Mouse (Mus musculus) hindbrain, embryonic 13.5 days (tissue): ENCODE results near the gene Oxgr1. TPM values are rescaled to one million over a fixed set of nuclear protein-coding genes. Genes with fewer than 3 reads are reported as not detected.
"Not testable (repeated sequence)": the region's sequence is repeated elsewhere in the genome, so short reads cannot be mapped to it uniquely, and the experiment has no call there.

Source experiments
- ATAC-seq: fragments of 200-750 bp; cut with Nextera tagmentation; 2 replicates; pipeline ENCODE4 v1.8.0; 2017; ENCODE audit warnings: moderate TSS enrichment; ENCODE audit not compliant: low FRiP score
- H3K27ac ChIP-seq: fragments of 300-500 bp; sonication (generic); 2 replicates; pipeline ENCODE4 v1.5.1; 2015; ENCODE audit warnings: inconsistent platforms, mild to moderate bottlenecking, moderate library complexity
- H3K27me3 ChIP-seq: fragments of 300-500 bp; sonication (generic); 2 replicates; pipeline ENCODE4 v1.6.1; 2015; ENCODE audit warnings: mild to moderate bottlenecking, inconsistent platforms
- H3K36me3 ChIP-seq: fragments of 300-500 bp; sonication (generic); 2 replicates; pipeline ENCODE4 v1.6.1; 2015; ENCODE audit warnings: mild to moderate bottlenecking, inconsistent platforms
- H3K4me1 ChIP-seq: fragments of 300-500 bp; sonication (generic); replicated peaks from 2 replicates; pipeline ENCODE4 v1.6.1; 2015; ENCODE audit warnings: inconsistent platforms
- H3K4me2 ChIP-seq: fragments of 300-500 bp; sonication (generic); 2 replicates; pipeline ENCODE4 v1.6.1; 2015; ENCODE audit warnings: inconsistent platforms, mild to moderate bottlenecking, moderate library complexity
- H3K4me3 ChIP-seq: fragments of 300-500 bp; sonication (generic); 2 replicates; pipeline ENCODE4 v1.5.1; 2015; ENCODE audit warnings: mild to moderate bottlenecking, inconsistent platforms
- H3K9ac ChIP-seq: fragments of 300-500 bp; sonication (generic); 2 replicates; pipeline ENCODE4 v1.6.1; 2015; ENCODE audit warnings: mild to moderate bottlenecking, inconsistent platforms
- H3K9me3 ChIP-seq: fragments of 300-500 bp; sonication (generic); 2 replicates; pipeline ENCODE4 v1.6.1; 2016; ENCODE audit warnings: inconsistent platforms
- WGBS: fragments of 180-500 bp; shearing (Covaris S2); methylation state at CpG from one replicate; pipeline ENCODE4 v1.1.7; 2015; 5-methylcytosine and 5-hydroxymethylcytosine counted together
- polyA plus RNA-seq: library from polyadenylated mRNA; unstranded; fragments of >200 nt; fragmentation: Nextera tagmentation; extraction: Ambion mirVana; gene quantifications from 2 replicates; pipeline ENCODE4 v1.2.1, GENCODE M21; 2015

Gene Oxgr1
- polyA plus RNA-seq, 1 experiment from 2014 or later: not detected

DNA sequence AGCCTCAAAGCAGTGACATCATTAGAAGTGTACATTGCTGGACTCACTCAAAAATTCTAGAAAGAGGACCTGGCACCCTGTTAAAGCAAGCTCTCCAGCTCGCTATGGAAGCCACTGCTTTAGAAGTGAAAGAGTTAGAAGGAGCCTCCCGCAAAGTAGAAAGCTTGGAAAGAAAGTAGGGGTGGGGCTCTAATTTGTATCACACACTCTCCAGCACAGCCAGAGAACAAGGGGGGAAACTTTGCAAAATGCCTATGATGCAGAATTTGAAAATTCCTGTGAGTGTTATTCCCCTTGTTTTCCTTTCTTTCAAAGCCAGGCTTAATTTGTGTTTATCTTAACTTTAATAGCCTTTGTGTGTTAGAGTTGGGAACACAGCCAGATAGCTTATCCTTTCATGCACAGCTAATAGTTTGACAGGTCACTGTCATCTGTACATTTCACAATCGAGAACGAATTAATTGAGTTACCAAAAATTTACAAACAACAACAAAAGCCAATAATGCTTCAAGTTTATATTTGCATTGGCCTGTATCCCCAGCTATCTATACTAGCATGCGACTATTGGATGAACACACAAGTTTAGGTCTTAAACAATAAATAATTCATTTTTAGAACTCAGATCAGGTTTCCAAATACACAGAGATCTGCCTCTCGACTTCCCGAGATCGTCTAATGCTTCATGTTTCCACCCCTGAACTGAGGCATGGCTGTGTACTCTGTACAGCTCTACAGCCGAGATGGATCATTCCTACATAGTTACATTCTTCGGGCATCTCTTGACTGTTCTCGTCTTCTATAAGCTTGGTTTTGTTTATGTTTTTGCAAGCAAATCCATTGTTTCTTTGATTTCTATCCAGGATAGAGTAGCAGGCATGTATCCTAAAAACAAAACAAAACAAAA lies 32.0 kb downstream of the Oxgr1 start:
- no peak overlapping the region for H3K4me2 ChIP-seq
- no peak for ATAC-seq

DNA sequence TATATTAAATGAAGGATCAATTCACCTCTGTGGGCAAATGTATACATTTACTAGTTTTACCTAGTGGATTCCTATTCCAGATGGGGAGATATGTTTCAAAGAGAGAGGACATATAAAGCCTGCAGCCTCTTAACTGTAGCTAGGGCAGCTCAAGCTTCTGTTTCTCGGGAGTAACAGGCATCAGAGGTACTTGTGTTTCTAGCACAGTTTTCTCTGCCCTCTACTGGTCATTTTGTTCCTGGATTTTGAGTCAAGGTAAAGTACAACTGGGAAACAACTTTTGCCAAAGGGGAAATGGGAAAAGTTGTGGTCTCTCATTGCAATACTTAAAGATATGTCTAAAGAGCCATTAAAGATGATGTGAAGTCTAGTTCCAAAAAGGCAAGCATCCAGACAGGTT lies 37.1 kb downstream of the Oxgr1 start:
- Histone ChIP-seq H3K9me3 (no peaks in the 10 kb centered on the region), H3K4me1 (no peaks in the 10 kb centered on the region), H3K36me3 (no peaks in the 10 kb centered on the region), H3K9ac (no peak overlapping the region), H3K27ac (no peak overlapping the region), H3K27me3 (no peaks in the 10 kb centered on the region), H3K4me2 (no peak overlapping the region), H3K4me3 (no peak overlapping the region)
- no peak for ATAC-seq
- 36% methylated on average over 1 of the region's 1 CpGs for WGBS

More for the DNA sequence above, 32.0 kb downstream of the Oxgr1 start:
- 86% methylated on average over 11 of the region's 11 CpGs for WGBS
- no peaks in the 10 kb centered on the region for H3K9me3 ChIP-seq
- H3K9ac ChIP-seq: no peak overlapping the region
- H3K4me3 ChIP-seq: no peak overlapping the region
- H3K27me3 ChIP-seq: no peaks in the 10 kb centered on the region
- H3K27ac ChIP-seq: no peak overlapping the region
- no peaks in the 10 kb centered on the region for H3K36me3 ChIP-seq
- H3K4me1 ChIP-seq: no peaks in the 10 kb centered on the region

DNA sequence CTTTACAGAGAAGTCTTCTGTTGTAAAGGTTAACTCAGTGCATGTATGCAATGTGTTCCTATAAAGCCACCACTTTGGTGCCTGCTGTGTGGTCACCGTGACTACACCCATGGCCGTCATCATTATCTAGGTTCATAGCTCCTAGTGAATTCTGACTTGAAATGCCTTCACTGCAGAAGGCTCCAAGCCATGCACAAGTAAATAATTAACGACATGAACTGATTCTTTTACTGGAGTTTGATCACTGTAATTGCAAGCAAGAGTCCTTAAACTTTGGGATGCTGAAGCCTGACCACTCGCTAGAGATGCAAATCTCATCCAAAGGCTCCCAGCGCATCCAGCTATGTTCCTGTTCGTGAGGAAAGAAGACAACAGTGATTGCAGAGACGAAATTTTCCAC lies 38.6 kb downstream of the Oxgr1 start:
- no peaks in the 10 kb centered on the region for H3K36me3 ChIP-seq
- no peak overlapping the region for H3K9ac ChIP-seq
- H3K4me3 ChIP-seq: no peak overlapping the region
- H3K27ac ChIP-seq: no peak overlapping the region
- no peaks in the 10 kb centered on the region for H3K27me3 ChIP-seq
- WGBS: 90% methylated on average over 7 of the region's 7 CpGs
- no peak for ATAC-seq
- no peaks in the 10 kb centered on the region for H3K4me1 ChIP-seq
- no peaks in the 10 kb centered on the region for H3K9me3 ChIP-seq
- H3K4me2 ChIP-seq: no peak overlapping the region

DNA sequence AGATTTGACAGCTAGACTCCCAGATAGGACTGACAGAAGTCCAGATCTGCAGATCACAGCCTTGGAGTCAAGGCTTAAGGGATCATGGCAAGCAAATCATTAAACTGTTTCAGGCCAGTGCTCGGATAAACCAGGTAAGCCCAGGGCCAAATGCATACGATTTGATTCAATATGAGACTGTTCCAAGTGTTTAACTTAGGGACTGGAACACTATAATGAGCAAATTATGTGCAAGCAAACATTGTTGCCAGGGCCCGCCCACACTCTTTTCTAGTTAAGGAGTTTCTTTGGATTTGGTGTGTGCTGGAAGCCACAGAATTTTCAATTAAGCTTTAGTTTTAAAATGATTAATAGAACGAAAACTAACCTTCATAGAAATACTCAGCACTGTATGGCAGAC lies 39.6 kb downstream of the Oxgr1 start:
- H3K27me3 ChIP-seq: no peaks in the 10 kb centered on the region
- no peak overlapping the region for H3K4me2 ChIP-seq
- no peak overlapping the region for H3K4me3 ChIP-seq
- 91% methylated on average over 4 of the region's 4 CpGs for WGBS
- H3K9me3 ChIP-seq: no peaks in the 10 kb centered on the region
- no peak overlapping the region for H3K9ac ChIP-seq
- H3K4me1 ChIP-seq: no peaks in the 10 kb centered on the region
- H3K36me3 ChIP-seq: no peaks in the 10 kb centered on the region
- ATAC-seq: no peak
- H3K27ac ChIP-seq: no peak overlapping the region

DNA sequence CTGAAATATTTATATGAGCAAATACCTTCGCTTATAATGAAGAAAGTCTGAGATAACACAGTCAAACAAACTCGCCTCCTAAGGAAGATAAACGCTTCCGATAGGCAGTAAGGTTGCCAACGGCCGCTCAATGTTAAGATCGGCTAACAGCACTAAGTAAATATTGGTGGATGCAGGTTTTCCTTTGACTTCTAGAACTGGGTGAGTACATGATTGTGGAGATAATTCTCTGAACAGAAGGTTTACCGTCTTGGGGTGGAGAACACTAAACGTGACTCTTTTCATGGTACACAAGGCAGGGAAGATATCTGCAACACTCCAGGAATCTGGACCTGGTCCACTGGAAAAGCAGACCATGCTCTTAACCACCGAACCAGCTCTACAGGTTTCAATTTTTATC lies 52.6 kb downstream of the Oxgr1 start:
- Histone ChIP-seq H3K9ac (no peak overlapping the region), H3K4me2 (no peak overlapping the region), H3K4me1 (no peaks in the 10 kb centered on the region), H3K27me3 (no peaks in the 10 kb centered on the region), H3K27ac (no peak overlapping the region), H3K4me3 (no peak overlapping the region), H3K36me3 (no peaks in the 10 kb centered on the region), H3K9me3 (no peaks in the 10 kb centered on the region)
- no peak for ATAC-seq
- WGBS: 90% methylated on average over 10 of the region's 10 CpGs

DNA sequence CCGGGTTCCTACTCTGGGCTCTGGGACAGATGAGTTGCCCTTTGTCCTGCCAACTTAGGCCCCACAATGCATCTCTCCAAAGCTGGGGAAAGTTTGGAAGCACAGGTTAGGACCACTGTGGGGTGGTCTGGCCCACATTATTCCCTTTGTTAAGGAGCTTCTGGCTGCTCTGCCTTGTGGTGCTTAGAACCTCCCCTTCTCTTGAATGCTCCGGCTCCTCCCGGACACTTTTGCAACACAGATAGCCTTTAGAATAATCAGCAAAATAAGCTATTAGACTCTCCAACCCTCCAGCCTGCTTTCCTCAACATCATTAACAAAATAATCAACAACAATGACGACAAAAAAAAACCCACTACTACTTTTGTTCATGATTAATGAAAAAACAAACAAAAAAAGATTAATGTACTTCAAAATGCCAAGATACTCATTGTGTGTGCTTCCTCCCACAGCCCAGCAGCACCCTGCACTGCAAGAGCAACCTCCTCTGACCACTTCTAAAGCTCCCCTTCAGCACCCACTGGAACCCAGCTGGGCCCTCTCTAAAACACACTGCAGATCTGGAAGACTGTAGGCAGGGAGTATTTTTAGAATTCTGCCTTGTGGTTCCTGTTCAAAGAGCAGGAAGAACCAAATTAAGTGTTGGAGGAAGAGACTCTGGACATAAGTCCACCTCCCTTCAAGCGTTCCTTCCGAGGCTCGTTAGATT lies 53.1 kb downstream of the Oxgr1 start:
- no peak for ATAC-seq
- H3K36me3 ChIP-seq: no peaks in the 10 kb centered on the region
- WGBS: 80% methylated on average over 7 of the region's 7 CpGs
- H3K4me2 ChIP-seq: no peak overlapping the region
- H3K4me3 ChIP-seq: no peak overlapping the region
- no peaks in the 10 kb centered on the region for H3K9me3 ChIP-seq
- H3K4me1 ChIP-seq: no peaks in the 10 kb centered on the region
- H3K27me3 ChIP-seq: no peaks in the 10 kb centered on the region
- H3K9ac ChIP-seq: no peak overlapping the region
- H3K27ac ChIP-seq: no peak overlapping the region

DNA sequence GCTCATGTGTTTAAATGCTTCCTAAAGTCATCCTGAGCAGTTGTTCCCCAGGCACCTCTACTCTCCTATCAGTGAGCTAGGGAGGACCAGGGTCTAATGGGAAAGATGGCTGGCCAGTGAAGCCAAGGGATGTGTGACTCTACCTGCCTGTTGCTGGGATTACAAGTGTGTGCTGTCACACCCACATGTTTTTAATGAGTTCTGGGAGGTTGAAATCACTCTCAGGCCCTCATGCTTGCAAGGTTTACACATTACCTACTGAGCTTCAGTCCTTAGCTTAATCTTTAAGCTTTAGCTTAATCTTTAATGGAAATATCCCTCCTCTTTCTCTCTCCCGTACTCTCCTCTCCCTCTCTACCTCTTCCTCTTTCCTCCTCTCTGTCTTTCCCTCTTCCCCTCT lies 55.0 kb downstream of the Oxgr1 start:
- ATAC-seq: no peak
- H3K27ac ChIP-seq: no peak overlapping the region
- H3K4me2 ChIP-seq: no peak overlapping the region
- H3K36me3 ChIP-seq: no peaks in the 10 kb centered on the region
- H3K4me1 ChIP-seq: no peaks in the 10 kb centered on the region
- no peak overlapping the region for H3K9ac ChIP-seq
- 53% methylated on average over 1 of the region's 1 CpGs for WGBS
- H3K27me3 ChIP-seq: no peaks in the 10 kb centered on the region
- no peaks in the 10 kb centered on the region for H3K9me3 ChIP-seq
- H3K4me3 ChIP-seq: no peak overlapping the region

DNA sequence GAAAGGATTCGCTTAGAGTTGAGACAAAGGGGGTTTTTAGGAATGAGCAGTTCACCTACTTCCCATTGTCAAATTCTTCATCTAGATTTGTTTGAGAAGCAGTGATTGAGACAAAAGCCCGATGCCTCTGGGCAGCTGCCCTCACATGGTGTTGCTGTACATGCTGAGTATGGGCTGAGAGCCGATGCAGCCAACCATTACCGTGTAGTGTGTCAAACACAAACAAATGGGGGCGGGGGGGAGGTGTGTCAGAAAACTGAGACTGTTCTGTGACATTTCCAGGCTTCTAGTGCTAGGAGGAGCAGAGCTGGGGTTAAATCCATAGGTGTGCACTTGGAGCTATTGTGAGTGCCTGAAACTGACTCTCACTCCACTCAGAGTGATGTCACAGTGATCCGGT lies 55.5 kb downstream of the Oxgr1 start:
- no peak overlapping the region for H3K9ac ChIP-seq
- H3K4me2 ChIP-seq: no peak overlapping the region
- ATAC-seq: no peak
- no peaks in the 10 kb centered on the region for H3K9me3 ChIP-seq
- H3K27me3 ChIP-seq: no peaks in the 10 kb centered on the region
- H3K4me3 ChIP-seq: no peak overlapping the region
- H3K27ac ChIP-seq: no peak overlapping the region
- WGBS: 82% methylated on average over 6 of the region's 6 CpGs
- H3K4me1 ChIP-seq: no peaks in the 10 kb centered on the region
- no peaks in the 10 kb centered on the region for H3K36me3 ChIP-seq

DNA sequence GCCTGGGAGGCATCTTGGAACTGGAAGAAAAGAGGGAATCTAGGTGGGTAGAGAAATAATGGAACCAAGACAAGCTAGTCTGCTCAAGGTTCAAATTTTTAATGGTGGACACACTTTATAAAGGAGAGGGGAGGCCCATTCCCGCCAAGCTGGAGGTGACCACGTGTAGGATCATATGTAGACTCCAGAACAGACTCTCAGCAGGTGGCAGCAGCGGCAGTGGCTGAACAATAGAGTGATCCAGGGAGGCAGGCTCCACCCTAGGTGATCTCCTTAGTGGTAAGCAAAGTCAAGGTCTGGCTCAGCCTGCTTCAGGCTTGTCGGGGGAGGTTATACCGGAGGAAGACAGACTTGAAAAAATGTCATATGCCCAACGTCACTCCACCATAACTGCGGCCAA lies 55.9 kb downstream of the Oxgr1 start:
- H3K4me3 ChIP-seq, H3K27me3 ChIP-seq, H3K27ac ChIP-seq, H3K4me1 ChIP-seq, ATAC-seq, H3K9me3 ChIP-seq, H3K36me3 ChIP-seq, H3K9ac ChIP-seq, H3K4me2 ChIP-seq: not testable (repeated sequence)
- WGBS: 83% methylated on average over 7 of the region's 7 CpGs

DNA sequence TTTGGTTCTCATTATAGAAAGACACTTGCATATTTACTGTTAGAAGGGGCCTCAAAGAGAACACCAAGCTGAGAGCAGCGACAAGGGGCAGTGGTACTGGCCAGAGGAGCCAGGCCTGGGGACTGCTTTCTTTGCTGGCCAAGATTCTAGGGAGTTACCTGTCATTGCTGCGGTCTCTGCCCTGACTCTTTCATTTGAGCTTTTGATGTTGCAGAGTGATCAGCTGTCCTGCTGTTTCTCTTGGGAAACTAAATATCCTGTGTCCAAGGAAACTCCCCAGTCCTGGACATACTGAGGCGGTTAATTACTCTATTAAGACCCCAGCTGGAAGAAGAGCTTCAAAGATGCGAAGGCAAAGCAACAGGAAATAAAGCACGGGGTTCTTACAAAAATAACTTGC lies 60.9 kb downstream of the Oxgr1 start:
- no peak for ATAC-seq
- WGBS: 50% methylated on average over 5 of the region's 5 CpGs
- H3K4me1 ChIP-seq: 0 out of 2 replicates have a peak, but pooled peaks cover 5% of the 10 kb centered on the region
- no peaks in the 10 kb centered on the region for H3K27me3 ChIP-seq
- H3K4me2 ChIP-seq: no peak overlapping the region
- 0 out of 2 replicates have a peak, but pooled peaks cover 8% of the 10 kb centered on the region for H3K9me3 ChIP-seq
- no peaks in the 10 kb centered on the region for H3K36me3 ChIP-seq
- no peak overlapping the region for H3K4me3 ChIP-seq
- H3K27ac ChIP-seq: no peak overlapping the region
- no peak overlapping the region for H3K9ac ChIP-seq

DNA sequence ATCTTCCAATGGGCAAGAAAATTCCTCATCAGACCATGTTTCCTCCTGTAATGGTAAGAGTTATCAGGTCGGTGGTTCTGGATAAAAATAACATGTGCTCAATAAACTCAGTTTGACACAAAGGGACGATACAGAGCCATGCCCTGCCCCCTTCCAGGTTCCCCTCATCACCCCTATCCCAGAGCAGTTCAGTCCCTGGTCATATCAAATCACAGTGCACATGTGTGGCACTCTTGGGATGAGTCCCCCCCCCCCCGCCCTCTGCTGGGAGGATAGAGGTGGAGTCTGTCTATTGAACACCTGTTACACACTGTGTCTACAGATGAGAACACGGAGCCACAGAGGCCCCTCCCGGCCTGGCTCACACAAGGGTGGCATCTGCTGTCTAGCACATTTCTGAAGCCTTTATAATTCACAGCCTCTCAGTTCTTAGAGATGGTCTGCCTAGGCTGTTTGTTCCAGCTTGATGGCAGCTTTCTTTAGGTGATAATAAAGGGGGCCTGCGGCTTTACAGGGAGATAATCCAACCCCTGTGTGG lies 61.5 kb downstream of the Oxgr1 start:
- H3K9me3 ChIP-seq: 0 out of 2 replicates have a peak, but pooled peaks cover 8% of the 10 kb centered on the region
- H3K27ac ChIP-seq: no peak overlapping the region
- H3K27me3 ChIP-seq: no peaks in the 10 kb centered on the region
- 77% methylated on average over 6 of the region's 6 CpGs for WGBS
- H3K4me3 ChIP-seq: no peak overlapping the region
- H3K4me2 ChIP-seq: no peak overlapping the region
- 0 out of 2 replicates have a peak, but pooled peaks cover 5% of the 10 kb centered on the region for H3K4me1 ChIP-seq
- no peak overlapping the region for H3K9ac ChIP-seq
- H3K36me3 ChIP-seq: no peaks in the 10 kb centered on the region
- no peak for ATAC-seq
